Comparison of ENCODE assay signal across 11 mouse cellular contexts in genomic region chr1:132165859-132166258, GRCm38 (mm10). TPM values are rescaled to one million over a fixed set of nuclear protein-coding genes. Genes with fewer than 3 reads are reported as not detected.
DNase-seq lines count a peak whose midpoint lies in the region; TF ChIP-seq lines count a peak whose summit lies in the region.
"Had no signal": no experiment of that assay in that cellular context is flagged by ENCODE, and none has a peak within 500 bp of the region (broad histone marks: within the 10 kb centered on the region; RNA-seq: fewer than 3 reads in every experiment).

No protein-coding gene starts in this region.

- no peak for DNase-seq in gastrocnemius, adult 2 months
- DNase-seq in gastrocnemius, postnatal 14 days = no peak
- peak; percentile 32 for DNase-seq in lung, postnatal 36 days
- no peak for DNase-seq in lung, postnatal 4 days
- peak; percentile 25 for DNase-seq in thymus, postnatal 0 days (ENCODE audit: low spot score)
- no peak for DNase-seq in right cerebral cortex, adult 18-20 months
- no peak for DNase-seq in urinary bladder, adult 2 months (ENCODE audit: low spot score)
- DNase-seq: cerebellum, adult 11 months had no signal

- no peak for TF ChIP-seq POLR2A in bone marrow, adult 2 months (IDR thresholded peaks at IDR 0.05; ENCODE audit: borderline replicate concordance, control insufficient read depth, low read depth, low read length)

- no peak overlapping the region for H3K27ac ChIP-seq in gastrocnemius, adult 2 months
- H3K27ac ChIP-seq in bone marrow, adult 2 months (ENCODE audit: control insufficient read depth, insufficient read depth, low read depth, low read length, poor library complexity) = no peak overlapping the region

- no peak overlapping the region for H3K4me3 ChIP-seq in gastrocnemius, adult 2 months
- no peak overlapping the region for H3K4me3 ChIP-seq in bone marrow, adult 2 months (replicated peaks; ENCODE audit: control insufficient read depth, low read depth, low read length)

- peak; percentile 65 for TF ChIP-seq CTCF in gastrocnemius, adult 2 months (IDR thresholded peaks at IDR 0.05)
- TF ChIP-seq CTCF in bone marrow, adult 2 months (IDR thresholded peaks at IDR 0.05; ENCODE audit: control insufficient read depth, insufficient read depth, low read length) = peak; percentile 43

- 52% methylated on average over 3 of the region's 3 CpGs for WGBS in bone marrow, adult 2 months

- intact Hi-C loops in gastrocnemius, adult 2 months (cut with DNase I) = loop anchor here (2.0 kb wide), 1 partner anchor 45 kb away; no protein-coding TSS in a partner anchor
- intact Hi-C loops in gastrocnemius, postnatal 14 days (cut with DNase I; ENCODE audit: low total_unique reads) = loop anchor here (10.0 kb wide), 1 partner anchor 139 kb away; no protein-coding TSS in a partner anchor

- H3K4me1 ChIP-seq in bone marrow, adult 2 months (ENCODE audit: control insufficient read depth, insufficient read depth, low read length) = no peaks in the 10 kb centered on the region

RNA-seq across cellular contexts. Expression of gene Lemd1, which starts 25.4 kb away (rescaled TPM):
- total RNA-seq in gastrocnemius, adult 2 months (2021) = not detected
- not detected for total RNA-seq in gastrocnemius, postnatal 14 days (2021)
- not detected in 2 replicates for polyA plus RNA-seq in bone marrow, adult 2 months (2011; ENCODE audit: insufficient read depth, insufficient read length, low replicate concordance, missing spikeins)
- polyA plus RNA-seq in thymus, postnatal 0 days (2015; fragmentation: Nextera tagmentation; extraction: Ambion mirVana) = 0.23 TPM in 1 of 2 replicates, not detected in the other
- polyA plus RNA-seq in urinary bladder, adult 2 months (2012; rRNA removed) = 0.23 and 0.32 TPM in 2 replicates
- polyA plus RNA-seq: heart, embryonic 14.5 days; liver, embryonic 16.5 days had no signal

RNA-seq across cellular contexts. Expression of gene AC124108.1, which starts 25.4 kb away (rescaled TPM):
- not detected for total RNA-seq in gastrocnemius, adult 2 months (2021)
- total RNA-seq in gastrocnemius, postnatal 14 days (2021) = not detected
- not detected in 2 replicates for polyA plus RNA-seq in bone marrow, adult 2 months (2011; ENCODE audit: insufficient read depth, insufficient read length, low replicate concordance, missing spikeins)
- not detected in 2 replicates for polyA plus RNA-seq in thymus, postnatal 0 days (2015; fragmentation: Nextera tagmentation; extraction: Ambion mirVana)
- polyA plus RNA-seq in urinary bladder, adult 2 months (2012; rRNA removed) = 0.15 and 0.21 TPM in 2 replicates
- polyA plus RNA-seq: heart, embryonic 14.5 days; liver, embryonic 16.5 days had no signal

RNA-seq across cellular contexts. Expression of gene Cdk18, which starts 26.4 kb away (rescaled TPM):
- 1 to 10 TPM; 3.0 to 4.1 TPM for total RNA-seq in gastrocnemius, adult 2 months (2021)
- total RNA-seq in gastrocnemius, postnatal 14 days (2021) = 1 to 10 TPM in 1 of 2 experiments, under 1 TPM in 1; 0.92 to 1.6 TPM
- polyA plus RNA-seq in bone marrow, adult 2 months (2011; ENCODE audit: insufficient read depth, insufficient read length, low replicate concordance, missing spikeins) = 1.3 and 3.8 TPM in 2 replicates
- 1.7 and 1.9 TPM in 2 replicates for polyA plus RNA-seq in thymus, postnatal 0 days (2015; fragmentation: Nextera tagmentation; extraction: Ambion mirVana)
- 20.5 and 26.8 TPM in 2 replicates for polyA plus RNA-seq in urinary bladder, adult 2 months (2012; rRNA removed)

Comparison
In these comparisons a context has a peak if more than half of its experiments do, and no peak if none do; other contexts are left out.
1. DNase-seq: peak in lung, postnatal 36 days (single experiment) and thymus, postnatal 0 days (single experiment); none in gastrocnemius, adult 2 months (single experiment), gastrocnemius, postnatal 14 days (single experiment), lung, postnatal 4 days (0 of 2), right cerebral cortex, adult 18-20 months (single experiment) and urinary bladder, adult 2 months (single experiment).